ENCODE assay signal across 10 mouse cellular contexts in the genomic region with DNA sequence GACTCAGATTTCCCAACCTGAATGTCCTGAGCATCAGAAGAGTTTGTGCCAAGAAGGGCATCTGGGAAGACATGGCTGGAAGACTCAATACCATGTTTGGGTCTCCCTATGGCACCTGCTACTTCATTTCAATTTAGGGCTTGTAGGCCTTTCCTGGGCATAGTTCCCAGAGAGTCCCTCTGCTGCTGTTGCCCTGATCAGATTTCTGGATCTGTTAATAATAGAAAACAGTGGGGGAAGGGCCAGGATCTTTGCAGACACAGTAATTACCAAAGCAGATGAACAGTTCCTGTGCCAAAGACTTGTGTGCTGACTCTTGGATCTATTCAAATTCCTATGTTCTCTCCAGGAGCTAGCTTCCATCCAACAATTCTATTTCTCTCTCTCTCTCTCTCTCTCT. TPM values are rescaled to one million over a fixed set of nuclear protein-coding genes. Genes with fewer than 3 reads are reported as not detected.
DNase-seq lines count a peak whose midpoint lies in the region; ATAC-seq and TF ChIP-seq lines count a peak whose summit lies in the region.
"Had no signal": no experiment of that assay in that cellular context is flagged by ENCODE, and none has a peak within 500 bp of the region (broad histone marks: within the 10 kb centered on the region; RNA-seq: fewer than 3 reads in every experiment).

No protein-coding gene starts in this region.

- peak overlapping the region; percentile 37; the same call in 1 of the 2 replicates for H3K27ac ChIP-seq in olfactory bulb, adult 2 months (ENCODE audit: insufficient read depth, low read depth, low read length)

- ATAC-seq in CD4-positive, CD25-positive, alpha-beta regulatory T cell, adult 4 months = no peak
- no peak for ATAC-seq in inflammation-experienced regulatory T-cells, adult 6 months
- ATAC-seq: Patski had no signal

- TF ChIP-seq POLR2A in olfactory bulb, adult 2 months (IDR thresholded peaks at IDR 0.05; ENCODE audit: insufficient read depth, low read depth, low read length) = no peak

- peak; percentile 3 for DNase-seq in embryo, embryonic 11 days
- no peak for DNase-seq in embryo, embryonic 10.5 days (ENCODE audit: low spot score)
- peak; percentile 72 for DNase-seq in left cerebral cortex, postnatal 4 days
- DNase-seq in left cerebral cortex, postnatal 36 days (ENCODE audit: low spot score in 2 of 2) = no peak
- DNase-seq in gastrocnemius, postnatal 10 days = peak; percentile 42
- DNase-seq: lung, postnatal 10 days had no signal

- 0 out of 2 replicates have a peak, but pooled peaks cover 5% of the 10 kb centered on the region for H3K4me1 ChIP-seq in olfactory bulb, adult 2 months (ENCODE audit: control insufficient read depth, insufficient read depth, low read length)

- H3K4me3 ChIP-seq in olfactory bulb, adult 2 months (ENCODE audit: insufficient read depth, low read depth, low read length) = no peak overlapping the region

- no peak for TF ChIP-seq CTCF in olfactory bulb, adult 2 months (IDR thresholded peaks at IDR 0.05; ENCODE audit: insufficient read depth, low read depth, low read length)

- intact Hi-C loops in left cerebral cortex, postnatal 4 days (cut with DNase I) = no loop called here
- intact Hi-C loops in left cerebral cortex, postnatal 36 days (cut with DNase I) = no loop called here

RNA-seq across cellular contexts. Expression of a gene that starts 4.0 kb away (rescaled TPM):
- 1 to 10 TPM; 3.7 TPM for total RNA-seq in left cerebral cortex, postnatal 4 days (2021)
- 10 to 100 TPM; 12.0 to 17.3 TPM for total RNA-seq in left cerebral cortex, postnatal 36 days (2021)
- 10 to 100 TPM; 69.1 to 69.5 TPM for total RNA-seq in gastrocnemius, postnatal 10 days (2021)
- polyA plus RNA-seq in olfactory bulb, adult 2 months (2012; ENCODE audit: insufficient read depth, insufficient read length, low replicate concordance, missing spikeins) = not detected in 2 replicates
- polyA plus RNA-seq in CD4-positive, CD25-positive, alpha-beta regulatory T cell, adult 4 months (2017; shearing (Covaris generic)) = 1 to 10 TPM; 1.7 to 2.2 TPM
- polyA plus RNA-seq in inflammation-experienced regulatory T-cells, adult 6 months (2017; shearing (Covaris generic)) = 1 to 10 TPM; 1.1 to 5.6 (median 2.5) TPM

RNA-seq across cellular contexts. Expression of a gene that starts 5.4 kb away (rescaled TPM):
- 10 to 100 TPM; 24.3 to 26.6 TPM for total RNA-seq in left cerebral cortex, postnatal 4 days (2021)
- 10 to 100 TPM; 21.5 to 24.5 TPM for total RNA-seq in left cerebral cortex, postnatal 36 days (2021)
- 10 to 100 TPM in 1 of 2 experiments, 1 to 10 TPM in 1; 9.0 to 14.0 TPM for total RNA-seq in gastrocnemius, postnatal 10 days (2021)
- not detected in 2 replicates for polyA plus RNA-seq in olfactory bulb, adult 2 months (2012; ENCODE audit: insufficient read depth, insufficient read length, low replicate concordance, missing spikeins)
- 10 to 100 TPM; 30.4 to 38.5 TPM for polyA plus RNA-seq in CD4-positive, CD25-positive, alpha-beta regulatory T cell, adult 4 months (2017; shearing (Covaris generic))
- polyA plus RNA-seq in inflammation-experienced regulatory T-cells, adult 6 months (2017; shearing (Covaris generic)) = 10 to 100 TPM; 29.2 to 30.1 (median 29.4) TPM

RNA-seq across cellular contexts. Expression of a gene that starts 32.8 kb away (rescaled TPM):
- total RNA-seq in left cerebral cortex, postnatal 4 days (2021) = 10 to 100 TPM; 43.9 to 48.1 TPM
- 10 to 100 TPM; 24.9 to 28.0 TPM for total RNA-seq in left cerebral cortex, postnatal 36 days (2021)
- total RNA-seq in gastrocnemius, postnatal 10 days (2021) = 10 to 100 TPM; 16.6 to 18.7 TPM
- polyA plus RNA-seq in olfactory bulb, adult 2 months (2012; ENCODE audit: insufficient read depth, insufficient read length, low replicate concordance, missing spikeins) = not detected in 2 replicates
- 10 to 100 TPM; 46.3 to 48.5 TPM for polyA plus RNA-seq in CD4-positive, CD25-positive, alpha-beta regulatory T cell, adult 4 months (2017; shearing (Covaris generic))
- polyA plus RNA-seq in inflammation-experienced regulatory T-cells, adult 6 months (2017; shearing (Covaris generic)) = 10 to 100 TPM; 39.4 to 72.2 (median 52.6) TPM

RNA-seq across cellular contexts. Expression of a gene that starts 49.4 kb away (rescaled TPM):
- 10 to 100 TPM; 24.7 to 24.8 TPM for total RNA-seq in left cerebral cortex, postnatal 4 days (2021)
- total RNA-seq in left cerebral cortex, postnatal 36 days (2021) = 10 to 100 TPM; 25.2 to 35.0 TPM
- 10 to 100 TPM in 1 of 2 experiments, 1 to 10 TPM in 1; 7.1 to 11.2 TPM for total RNA-seq in gastrocnemius, postnatal 10 days (2021)
- polyA plus RNA-seq in olfactory bulb, adult 2 months (2012; ENCODE audit: insufficient read depth, insufficient read length, low replicate concordance, missing spikeins) = not detected in 2 replicates
- polyA plus RNA-seq in CD4-positive, CD25-positive, alpha-beta regulatory T cell, adult 4 months (2017; shearing (Covaris generic)) = 10 to 100 TPM in 1 of 2 experiments, 1 to 10 TPM in 1; 7.2 to 16.2 TPM
- polyA plus RNA-seq in inflammation-experienced regulatory T-cells, adult 6 months (2017; shearing (Covaris generic)) = 10 to 100 TPM in 2 of 3 experiments, 1 to 10 TPM in 1; 8.3 to 20.9 (median 11.0) TPM

RNA-seq across cellular contexts. Expression of a gene that starts 49.4 kb away (rescaled TPM):
- total RNA-seq in left cerebral cortex, postnatal 4 days (2021) = 10 to 100 TPM; 19.8 to 24.1 TPM
- 10 to 100 TPM; 22.5 to 24.7 TPM for total RNA-seq in left cerebral cortex, postnatal 36 days (2021)
- 10 to 100 TPM; 12.7 to 13.7 TPM for total RNA-seq in gastrocnemius, postnatal 10 days (2021)
- polyA plus RNA-seq in olfactory bulb, adult 2 months (2012; ENCODE audit: insufficient read depth, insufficient read length, low replicate concordance, missing spikeins) = not detected in 2 replicates
- polyA plus RNA-seq in CD4-positive, CD25-positive, alpha-beta regulatory T cell, adult 4 months (2017; shearing (Covaris generic)) = 10 to 100 TPM; 16.0 to 18.4 TPM
- polyA plus RNA-seq in inflammation-experienced regulatory T-cells, adult 6 months (2017; shearing (Covaris generic)) = 10 to 100 TPM; 11.1 to 16.0 (median 15.5) TPM

Comparison
In these comparisons a context has a peak if more than half of its experiments do, and no peak if none do; other contexts are left out.
1. DNase-seq: peak in embryo, embryonic 11 days (single experiment), left cerebral cortex, postnatal 4 days (single experiment) and gastrocnemius, postnatal 10 days (single experiment); none in embryo, embryonic 10.5 days (single experiment) and left cerebral cortex, postnatal 36 days (0 of 2).